Comparison of ENCODE assay signal across 17 mouse cellular contexts in genomic region chr8:47737120-47737519, GRCm38 (mm10). TPM values are rescaled to one million over a fixed set of nuclear protein-coding genes. Genes with fewer than 3 reads are reported as not detected.
DNase-seq lines count a peak whose midpoint lies in the region; ATAC-seq lines count a peak whose summit lies in the region.
"Had no signal": no experiment of that assay in that cellular context is flagged by ENCODE, and none has a peak within 500 bp of the region (broad histone marks: within the 10 kb centered on the region; RNA-seq: fewer than 3 reads in every experiment).

No protein-coding gene starts in this region.

- H3K9me3 ChIP-seq in embryonic facial prominence, embryonic 14.5 days (ENCODE audit: control insufficient read depth, low read length): no peaks in the 10 kb centered on the region
- H3K9me3 ChIP-seq in limb, embryonic 10.5 days (replicated peaks): no peaks in the 10 kb centered on the region
- H3K9me3 ChIP-seq: heart, embryonic 15.5 days; intestine, embryonic 15.5 days; midbrain, embryonic 12.5 days had no signal

- H3K9ac ChIP-seq in embryonic facial prominence, embryonic 14.5 days (ENCODE audit: low read depth, low read length): no peak overlapping the region
- H3K9ac ChIP-seq: heart, embryonic 15.5 days; intestine, embryonic 15.5 days; midbrain, embryonic 12.5 days had no signal

- peak; percentile 20; the same call in 1 of the 2 replicates for ATAC-seq in frontal cortex, adult (ENCODE audit: low TSS enrichment)
- ATAC-seq in embryonic facial prominence, embryonic 14.5 days (ENCODE audit: low read depth): no peak
- ATAC-seq: intestine, embryonic 15.5 days had no signal

- DNase-seq in frontal cortex, postnatal 10 days (ENCODE audit: low spot score in 2 of 2): no peak
- DNase-seq in brain, adult 2 months (ENCODE audit: low read depth, low spot score): peak; percentile 43
- peak; percentile 35 for DNase-seq in embryonic facial prominence, embryonic 14.5 days (ENCODE audit: low spot score)
- DNase-seq in limb, embryonic 10.5 days (ENCODE audit: low spot score): peak; percentile 51
- DNase-seq in urinary bladder, adult 2 months (ENCODE audit: low spot score): no peak
- no peak for DNase-seq in urinary bladder, postnatal 36 days (ENCODE audit: low spot score in 2 of 2)
- no peak for DNase-seq in layer of hippocampus, postnatal 14 days (ENCODE audit: low spot score in 2 of 2)
- DNase-seq: cerebellum, postnatal 25 days; gastrocnemius, postnatal 25 days; kidney, postnatal 25 days; thymus, adult 2 months had no signal

- no peaks in the 10 kb centered on the region for H3K36me3 ChIP-seq in embryonic facial prominence, embryonic 14.5 days (ENCODE audit: control insufficient read depth, insufficient read depth, low read length)
- H3K36me3 ChIP-seq in limb, embryonic 10.5 days: no peaks in the 10 kb centered on the region
- H3K36me3 ChIP-seq: heart, embryonic 15.5 days; intestine, embryonic 15.5 days; midbrain, embryonic 12.5 days had no signal

- no peak overlapping the region for H3K27ac ChIP-seq in embryonic facial prominence, embryonic 14.5 days (replicated peaks; ENCODE audit: low read depth, low read length)
- H3K27ac ChIP-seq in limb, embryonic 10.5 days: no peak overlapping the region
- H3K27ac ChIP-seq: heart, embryonic 15.5 days; intestine, embryonic 15.5 days; left cerebral cortex, adult 2 months; midbrain, embryonic 12.5 days had no signal

- H3K4me2 ChIP-seq in embryonic facial prominence, embryonic 14.5 days (ENCODE audit: low read depth, low read length): no peak overlapping the region
- H3K4me2 ChIP-seq: heart, embryonic 15.5 days; intestine, embryonic 15.5 days; liver, embryonic 11.5 days; midbrain, embryonic 12.5 days had no signal

- H3K4me1 ChIP-seq in embryonic facial prominence, embryonic 14.5 days (ENCODE audit: control insufficient read depth, insufficient read depth, low read length): no peaks in the 10 kb centered on the region
- peaks cover 6% of the 10 kb centered on the region for H3K4me1 ChIP-seq in limb, embryonic 10.5 days
- H3K4me1 ChIP-seq: intestine, embryonic 15.5 days; midbrain, embryonic 12.5 days had no signal

- 24% methylated on average over 7 of the region's 7 CpGs for WGBS in embryonic facial prominence, embryonic 14.5 days
- 49% methylated on average over 7 of the region's 7 CpGs for WGBS in limb, embryonic 10.5 days

- no peak overlapping the region for H3K4me3 ChIP-seq in embryonic facial prominence, embryonic 14.5 days (ENCODE audit: low read depth, low read length)
- no peak overlapping the region for H3K4me3 ChIP-seq in limb, embryonic 10.5 days
- H3K4me3 ChIP-seq: heart, embryonic 15.5 days; intestine, embryonic 15.5 days; left cerebral cortex, adult 2 months; midbrain, embryonic 12.5 days had no signal

- no peaks in the 10 kb centered on the region for H3K27me3 ChIP-seq in embryonic facial prominence, embryonic 14.5 days (replicated peaks; ENCODE audit: control insufficient read depth, insufficient read depth, low read length)
- peaks cover 17% of the 10 kb centered on the region; the same call in 1 of the 2 replicates for H3K27me3 ChIP-seq in limb, embryonic 10.5 days (ENCODE audit: low read depth, poor library complexity, severe bottlenecking)
- H3K27me3 ChIP-seq: intestine, embryonic 15.5 days; midbrain, embryonic 12.5 days had no signal

RNA-seq across cellular contexts. Expression of gene Cdkn2aip, which starts 23.4 kb away (rescaled TPM):
- polyA plus RNA-seq in embryonic facial prominence, embryonic 14.5 days (2014; fragmentation: Nextera tagmentation; extraction: Ambion mirVana): 16.5 and 21.0 TPM in 2 replicates
- 31.5 and 33.6 TPM in 2 replicates for polyA plus RNA-seq in limb, embryonic 10.5 days (2016; fragmentation: Nextera tagmentation; extraction: Ambion mirVana)
- 11.3 and 14.2 TPM in 2 replicates for polyA plus RNA-seq in urinary bladder, adult 2 months (2012; rRNA removed)
- total RNA-seq in layer of hippocampus, postnatal 14 days (2021): 10 to 100 TPM; 12.8 to 13.6 TPM

Comparison
In these comparisons a context has a peak if more than half of its experiments do, and no peak if none do; other contexts are left out.
1. DNase-seq: peak in brain, adult 2 months (single experiment), embryonic facial prominence, embryonic 14.5 days (single experiment) and limb, embryonic 10.5 days (single experiment); none in frontal cortex, postnatal 10 days (0 of 2), urinary bladder, adult 2 months (single experiment), urinary bladder, postnatal 36 days (0 of 2) and layer of hippocampus, postnatal 14 days (0 of 2).